Comparison of ENCODE assay signal across 20 mouse cellular contexts in genomic region chr7:43777423-43777822, GRCm38 (mm10). TPM values are rescaled to one million over a fixed set of nuclear protein-coding genes. Genes with fewer than 3 reads are reported as not detected.
"Had no signal": no experiment of that assay in that cellular context is flagged by ENCODE, and none has a peak within 500 bp of the region (broad histone marks: within the 10 kb centered on the region; RNA-seq: fewer than 3 reads in every experiment).

No protein-coding gene starts in this region.

- H3K27ac ChIP-seq: left cerebral cortex, adult 2 months; limb, embryonic 12.5 days; liver, embryonic 13.5 days; midbrain, embryonic 13.5 days; stomach, embryonic 15.5 days had no signal

- H3K9me3 ChIP-seq: limb, embryonic 12.5 days; liver, embryonic 13.5 days; midbrain, embryonic 13.5 days; stomach, embryonic 15.5 days had no signal

- H3K9ac ChIP-seq: limb, embryonic 12.5 days; liver, embryonic 13.5 days; liver, postnatal 0 days; midbrain, embryonic 13.5 days; stomach, embryonic 15.5 days had no signal

- H3K36me3 ChIP-seq: limb, embryonic 12.5 days; liver, embryonic 13.5 days; midbrain, embryonic 13.5 days; stomach, embryonic 15.5 days had no signal

- H3K4me1 ChIP-seq: limb, embryonic 12.5 days had no signal

- H3K4me3 ChIP-seq: left cerebral cortex, adult 2 months; limb, embryonic 12.5 days; liver, embryonic 13.5 days; midbrain, embryonic 13.5 days; stomach, embryonic 15.5 days had no signal

- DNase-seq: kidney, postnatal 25 days; liver; liver, embryonic 13.5 days; liver, postnatal 0 days had no signal

- H3K4me2 ChIP-seq: limb, embryonic 12.5 days; liver, embryonic 13.5 days; midbrain, embryonic 13.5 days; stomach, embryonic 15.5 days had no signal

- H3K27me3 ChIP-seq: liver, embryonic 13.5 days; midbrain, embryonic 13.5 days; stomach, embryonic 15.5 days had no signal

- ATAC-seq: intestine, postnatal 0 days; liver, postnatal 0 days; midbrain, embryonic 13.5 days had no signal

RNA-seq across cellular contexts. Expression of gene Klk11, which starts 3.0 kb away (rescaled TPM):
- total RNA-seq: layer of hippocampus, postnatal 25 days; left cerebral cortex, adult 2 months; left cerebral cortex, postnatal 14 days; megakaryocyte progenitor cell, adult 5-6 weeks; midbrain, postnatal 0 days; neutrophil, adult 5-6 weeks had no signal
- polyA plus RNA-seq: kidney, embryonic 14.5 days; limb, embryonic 12.5 days; liver, embryonic 13.5 days; liver, postnatal 0 days; midbrain, embryonic 13.5 days; midbrain, postnatal 0 days; neural tube, embryonic 11.5 days; spleen, adult 2 months; testis, adult 2 months had no signal

RNA-seq across cellular contexts. Expression of gene Klk10, which starts 3.4 kb away (rescaled TPM):
- total RNA-seq: left cerebral cortex, adult 2 months; megakaryocyte progenitor cell, adult 5-6 weeks had no signal
- polyA plus RNA-seq: liver, embryonic 13.5 days; liver, postnatal 0 days; midbrain, embryonic 13.5 days; midbrain, postnatal 0 days; neural tube, embryonic 11.5 days; spleen, adult 2 months; testis, adult 2 months had no signal

RNA-seq across cellular contexts. Expression of gene Klk12, which starts 8.7 kb away (rescaled TPM):
- total RNA-seq: layer of hippocampus, postnatal 25 days; left cerebral cortex, adult 2 months; left cerebral cortex, postnatal 14 days; megakaryocyte progenitor cell, adult 5-6 weeks; midbrain, postnatal 0 days; neutrophil, adult 5-6 weeks had no signal
- polyA plus RNA-seq: intestine, postnatal 0 days; kidney, embryonic 14.5 days; limb, embryonic 12.5 days; liver, embryonic 13.5 days; liver, postnatal 0 days; lung, embryonic 16.5 days; midbrain, embryonic 13.5 days; midbrain, postnatal 0 days; neural tube, embryonic 11.5 days; spleen, adult 2 months; testis, adult 2 months; urinary bladder, adult 2 months had no signal

RNA-seq across cellular contexts. Expression of gene Klk9, which starts 14.3 kb away (rescaled TPM):
- total RNA-seq: left cerebral cortex, adult 2 months; left cerebral cortex, postnatal 14 days; megakaryocyte progenitor cell, adult 5-6 weeks; midbrain, postnatal 0 days; neutrophil, adult 5-6 weeks had no signal
- polyA plus RNA-seq: intestine, postnatal 0 days; kidney, embryonic 14.5 days; liver, embryonic 13.5 days; liver, postnatal 0 days; midbrain, postnatal 0 days; neural tube, embryonic 11.5 days; spleen, adult 2 months; testis, adult 2 months; urinary bladder, adult 2 months had no signal
